Mouse (Mus musculus): ENCODE measurements around the gene Dapk2. TPM values are rescaled to one million over a fixed set of nuclear protein-coding genes. Genes with fewer than 3 reads are reported as not detected.

Gene Dapk2
- polyA plus RNA-seq (2012; rRNA removed): 16.4 and 20.5 TPM in 2 replicates

DNA sequence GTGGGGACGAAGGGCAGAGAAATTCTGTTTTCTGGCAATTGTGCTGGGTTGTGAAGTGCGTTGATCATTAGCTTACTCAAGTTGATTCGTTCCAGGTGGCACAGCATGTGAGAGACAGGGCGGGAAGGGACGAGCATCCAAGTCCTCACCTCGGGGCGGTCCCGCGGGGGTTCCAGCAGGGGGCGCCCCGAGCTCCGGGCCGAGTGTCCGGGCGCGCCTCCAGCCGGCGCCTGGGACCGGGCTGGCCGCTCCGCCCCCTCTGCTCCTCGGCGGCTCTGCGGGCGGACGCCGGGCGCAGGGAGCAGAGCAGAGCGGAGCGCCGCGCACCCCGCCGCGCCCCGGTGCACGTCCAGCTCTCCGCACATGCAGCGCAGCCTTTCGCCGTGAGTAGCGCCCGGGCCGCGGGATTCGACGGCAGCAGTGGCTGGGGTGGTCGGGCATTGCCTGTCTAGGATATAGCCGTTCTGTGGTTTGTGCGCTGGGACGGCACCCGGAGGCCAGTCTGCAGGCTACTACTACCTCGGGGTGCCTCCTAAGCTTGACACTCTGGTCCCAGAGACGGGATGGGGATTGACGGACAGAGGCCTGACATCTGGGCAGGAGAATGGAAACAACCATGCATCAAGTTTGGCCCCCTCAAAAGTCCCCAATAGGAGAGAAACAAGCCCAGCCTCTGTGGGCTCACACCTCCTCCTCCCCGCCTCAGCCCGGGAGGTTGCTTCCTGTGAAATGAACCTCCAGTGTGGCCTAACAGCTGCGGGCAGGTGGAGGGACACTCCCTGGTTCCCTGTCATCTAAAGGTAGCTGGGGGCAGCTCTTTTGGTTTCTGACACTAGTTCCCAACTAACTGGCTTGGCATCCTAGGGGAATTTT, at the start of gene Dapk2:
Gene Dapk2, plus strand, starts transcription at position 266 of the 873 bp plus-strand sequence.

DNA sequence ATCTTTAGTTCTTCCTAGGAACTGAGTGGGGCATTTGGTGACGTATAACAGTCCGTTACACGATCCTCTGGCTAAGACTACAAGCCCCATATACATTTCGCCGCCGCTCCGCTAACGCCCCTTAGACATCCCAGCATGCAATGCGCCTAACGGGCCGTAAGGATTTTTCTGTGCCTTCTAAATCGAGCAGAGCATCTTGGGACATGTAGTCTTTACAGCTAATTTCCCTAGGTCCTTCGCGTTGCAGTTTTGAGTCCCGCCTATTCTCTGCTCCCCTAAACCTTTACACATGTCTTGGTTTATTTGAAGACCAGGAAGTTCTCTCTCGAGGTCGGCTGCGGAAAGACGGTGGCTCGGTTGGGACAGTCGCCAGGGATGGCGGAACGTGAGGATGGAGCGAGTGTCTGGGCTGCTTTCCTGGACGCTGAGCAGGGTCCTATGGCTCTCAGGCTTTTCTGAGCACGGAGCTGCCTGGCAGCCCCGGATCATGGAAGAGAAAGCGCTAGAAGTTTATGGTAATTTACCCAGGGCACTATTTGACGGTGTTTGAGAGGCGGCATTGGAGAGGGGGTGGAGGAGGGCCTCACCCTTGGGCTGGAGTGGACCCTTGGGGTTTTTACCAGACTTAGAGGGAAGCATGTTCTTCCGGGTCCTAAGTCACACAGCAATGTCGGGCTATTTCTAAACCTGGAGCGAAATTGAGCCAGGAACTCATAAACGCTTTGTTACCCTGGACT, 31.4 kb upstream of the Dapk2 start, which contains the start of the genes Snx1 and Ciao2a:
Gene Snx1, minus strand, starts transcription at position 132 of the 737 bp plus-strand sequence.
Gene Ciao2a, plus strand, starts transcription at position 156 of the 737 bp plus-strand sequence.

Other genes starting within 250 kb of the Dapk2 start
- 3.5 and 4.5 TPM in 2 replicates for gene Trip4, start 249.4 kb upstream of the Dapk2 start, polyA plus RNA-seq (2012; rRNA removed)
- gene Csnk1g1, start 249.3 kb upstream of the Dapk2 start, polyA plus RNA-seq (2012; rRNA removed): 3.9 TPM in 2 replicates
- gene Ppib, start 98.0 kb upstream of the Dapk2 start, polyA plus RNA-seq (2012; rRNA removed): 180 and 204 TPM in 2 replicates
- 1.4 TPM in 2 replicates for gene Snx22, start 88.5 kb upstream of the Dapk2 start, polyA plus RNA-seq (2012; rRNA removed)
- 56.8 and 61.2 TPM in 2 replicates for gene Snx1, start 31.6 kb upstream of the Dapk2 start, polyA plus RNA-seq (2012; rRNA removed)
- gene Ciao2a, start 31.6 kb upstream of the Dapk2 start, polyA plus RNA-seq (2012; rRNA removed): 10.3 and 12.2 TPM in 2 replicates
- gene Herc1, start 192.2 kb downstream of the Dapk2 start, polyA plus RNA-seq (2012; rRNA removed): 8.7 and 9.3 TPM in 2 replicates

Measured in colon, adult 2 months (tissue).